Mouse (Mus musculus) bone marrow macrophage, adult 2 months (primary cell): ENCODE measurements around the gene Rif1.

Experiments used
- CTCF ChIP-seq: IDR thresholded peaks from 2 replicates; pipeline ENCODE4 v1.5.1; 2012; ENCODE audit warnings: low read depth, mild to moderate bottlenecking, low read length, moderate library complexity
- POLR2A ChIP-seq: IDR thresholded peaks from 2 replicates; pipeline ENCODE4 v1.6.1; 2012; ENCODE audit warnings: mild to moderate bottlenecking, low read depth, low read length, borderline replicate concordance

- TF ChIP-seq CTCF (no peak), POLR2A (no peak)
Measured at GRCm38 (mm10) chr2:52072065-52072490, 554 bp upstream of the Rif1 start.
